Mouse (Mus musculus): ENCODE data around the gene Hmga1.

Gene Hmga1

GRCm38 (mm10) chr17:27613016-27613415 lies 56.7 kb downstream of the Hmga1 start:
- in situ Hi-C loops (cut with MboI, MseI): no loop called here

Data from T-helper 17 cell (primary cell).